Mouse (Mus musculus) stomach, postnatal 0 days (tissue): ENCODE measurements around the gene Aasdhppt.

Experiments used
- CTCF ChIP-seq: IDR thresholded peaks from 2 replicates; pipeline ENCODE4 v1.5.1; 2016; ENCODE audit warnings: antibody characterized with exemption, low read depth, mild to moderate bottlenecking, moderate library complexity
- EP300 ChIP-seq: optimal IDR thresholded peaks from 2 replicates; pipeline ENCODE3; 2016; ENCODE audit warnings: antibody characterized with exemption

GRCm38 (mm10) chr9:4309351-4310085 is at the start of gene Aasdhppt, which contains the start of gene Kbtbd3:
- TF ChIP-seq CTCF (no peak), EP300 (no peak)
